Mouse (Mus musculus) gastrocnemius, adult 2 months (tissue): Measurements from ENCODE around the gene Lrrc3c. TPM values are rescaled to one million over a fixed set of nuclear protein-coding genes. Genes with fewer than 3 reads are reported as not detected.
A peak's percentile ranks its signal among the peaks of the same experiment; 100 is the strongest.

Experiments
- DNase-seq: peaks from one replicate; pipeline ENCODE4 v3.0.0; 2022
- H3K27ac ChIP-seq: fragments of 200-600 bp; 2 replicates; pipeline ENCODE4 v1.8.1; 2022; ENCODE audit warnings: mild to moderate bottlenecking
- H3K4me3 ChIP-seq: fragments of 200-600 bp; 2 replicates; pipeline ENCODE4 v1.8.1; 2022; ENCODE audit warnings: mild to moderate bottlenecking, moderate library complexity
- CTCF ChIP-seq: fragments of 200-600 bp; IDR thresholded peaks from 2 replicates; pipeline ENCODE4 v1.8.1; 2022; ENCODE audit warnings: antibody characterized with exemption, mild to moderate bottlenecking, moderate library complexity
- intact Hi-C: fragments of 180-260 bp; cut with DNase I; formaldehyde crosslinking; loops from one replicate; pipeline ENCODE4 v1.15.1; 2025
- long read RNA-seq, 2 experiments: library from polyadenylated mRNA; stranded (forward); transcript quantifications; one replicate each; pipeline ENCODE4 v2.0.0; 2021
- total RNA-seq, 2 experiments: library from RNA; stranded (reverse); gene quantifications; 2 replicates each; pipeline ENCODE4 v1.2.3; 2021

The Lrrc3c gene
- total RNA-seq: not detected
- long read RNA-seq, experiment 1: 0 reads
- long read RNA-seq, experiment 2: 0 reads

- intact Hi-C loops: loop anchor here (10.0 kb wide), 1 partner anchor 253 kb away; the partner anchor contains the start of gene Ppp1r1b
- no peak for DNase-seq
- no peak for TF ChIP-seq CTCF
- H3K27ac ChIP-seq: no peak within 1 kb of the TSS
- no peak within 1 kb of the TSS; the same call in 1 of the 2 replicates for H3K4me3 ChIP-seq
These were observed at the start of gene Lrrc3c for GRCm38 (mm10) chr11:98597991-98598390. Lrrc3c (plus strand) TSS chr11:98598291.

- Histone ChIP-seq H3K4me3 (no peak overlapping the region), H3K27ac (no peak overlapping the region)
- peak; percentile 10; the same call in 1 of the 2 replicates for TF ChIP-seq CTCF
- intact Hi-C loops: no loop called here
- DNase-seq: no peak
These were observed 48.7 kb upstream of the Lrrc3c start for GRCm38 (mm10) chr11:98549363-98549762.

GRCm38 (mm10) chr11:98550311-98550974 lies 47.6 kb upstream of the Lrrc3c start:
- intact Hi-C loops: loop anchor here (5.0 kb wide), 1 partner anchor 37 kb away; the partner anchor contains the start of gene Ormdl3
- Histone ChIP-seq H3K4me3 (peak overlapping the region; percentile 84), H3K27ac (no peak overlapping the region)
- no peak for TF ChIP-seq CTCF
- DNase-seq: no peak

GRCm38 (mm10) chr11:98550975-98551828 lies 46.9 kb upstream of the Lrrc3c start, which contains the start of gene Zpbp2:
Zpbp2 (plus strand) TSS chr11:98551097.
- Histone ChIP-seq H3K27ac (peak within 1 kb of the TSS; percentile 76), H3K4me3 (peak within 1 kb of the TSS; percentile 84)
- TF ChIP-seq CTCF: no peak
- intact Hi-C loops: loop anchor here (5.0 kb wide), 1 partner anchor 36 kb away; the partner anchor contains the start of gene Ormdl3
- peak; percentile 91 for DNase-seq

- DNase-seq: no peak
- intact Hi-C loops: loop anchor here (5.0 kb wide), 1 partner anchor 33 kb away; the partner anchor contains the start of gene Ormdl3
- no peak for TF ChIP-seq CTCF
- H3K27ac ChIP-seq: no peak overlapping the region
- H3K4me3 ChIP-seq: no peak overlapping the region
These were observed 44.1 kb upstream of the Lrrc3c start for GRCm38 (mm10) chr11:98553966-98554365.

- no peak for DNase-seq
- intact Hi-C loops: no loop called here
- Histone ChIP-seq H3K4me3 (no peak overlapping the region), H3K27ac (no peak overlapping the region)
- peak; percentile 34; the same call in 1 of the 2 replicates for TF ChIP-seq CTCF
These were observed 42.9 kb upstream of the Lrrc3c start for GRCm38 (mm10) chr11:98555124-98555700.

GRCm38 (mm10) chr11:98560942-98561341 lies 37.1 kb upstream of the Lrrc3c start:
- Histone ChIP-seq H3K27ac (no peak overlapping the region), H3K4me3 (no peak overlapping the region)
- no peak for TF ChIP-seq CTCF
- no peak for DNase-seq
- intact Hi-C loops: no loop called here

- intact Hi-C loops: no loop called here
- Histone ChIP-seq H3K27ac (no peak overlapping the region), H3K4me3 (no peak overlapping the region)
- no peak for DNase-seq
- no peak for TF ChIP-seq CTCF
These were observed 35.1 kb upstream of the Lrrc3c start for GRCm38 (mm10) chr11:98563025-98563424.

GRCm38 (mm10) chr11:98563921-98564414 lies 34.1 kb upstream of the Lrrc3c start:
- Histone ChIP-seq H3K4me3 (no peak overlapping the region), H3K27ac (no peak overlapping the region)
- intact Hi-C loops: no loop called here
- TF ChIP-seq CTCF: no peak
- DNase-seq: no peak

GRCm38 (mm10) chr11:98568326-98568725 lies 29.8 kb upstream of the Lrrc3c start:
- no peak for DNase-seq
- H3K27ac ChIP-seq: no peak overlapping the region
- intact Hi-C loops: no loop called here
- no peak overlapping the region for H3K4me3 ChIP-seq
- peak; percentile 35; the same call in 1 of the 2 replicates for TF ChIP-seq CTCF

GRCm38 (mm10) chr11:98569461-98569860 lies 28.6 kb upstream of the Lrrc3c start:
- no peak overlapping the region for H3K27ac ChIP-seq
- no peak overlapping the region for H3K4me3 ChIP-seq
- DNase-seq: no peak
- no peak for TF ChIP-seq CTCF
- intact Hi-C loops: no loop called here

- peak; percentile 51 for DNase-seq
- Histone ChIP-seq H3K4me3 (no peak overlapping the region), H3K27ac (peak overlapping the region; percentile 20; the same call in 1 of the 2 replicates)
- TF ChIP-seq CTCF: no peak
- intact Hi-C loops: no loop called here
These were observed 20.3 kb upstream of the Lrrc3c start for GRCm38 (mm10) chr11:98577776-98578175.
